Mouse (Mus musculus) lung, postnatal 0 days (tissue): ENCODE measurements around the gene Fam131a.

Experiments used
- CTCF ChIP-seq: IDR thresholded peaks from 2 replicates; pipeline ENCODE4 v1.5.1; 2016; ENCODE audit warnings: antibody characterized with exemption, mild to moderate bottlenecking
- EP300 ChIP-seq: IDR thresholded peaks from 2 replicates; pipeline ENCODE4 v1.6.1; 2016; ENCODE audit warnings: antibody characterized with exemption, mild to moderate bottlenecking, control low read depth

DNA sequence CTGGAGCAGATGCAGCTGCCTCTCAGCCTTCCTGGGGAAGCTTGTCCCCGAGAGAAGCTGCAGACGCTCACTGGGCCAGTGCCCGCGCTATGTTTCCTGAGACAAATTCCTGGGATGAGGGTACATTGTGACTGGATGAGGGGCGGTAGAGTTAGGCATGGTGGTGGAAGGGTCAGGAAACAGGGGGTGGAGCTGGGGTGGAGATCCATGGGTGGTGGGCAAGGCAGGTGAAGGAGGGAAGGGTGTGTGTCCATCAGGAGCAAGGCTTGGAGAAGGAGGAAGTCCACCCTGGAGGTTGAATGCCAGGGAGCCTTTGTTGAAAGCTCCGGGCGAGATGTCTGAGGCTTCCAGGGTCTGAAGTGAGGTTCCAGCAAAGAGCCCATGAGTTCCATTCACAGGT, 32.3 kb downstream of the Fam131a start:
- TF ChIP-seq CTCF (no peak), EP300 (no peak)
